Mouse (Mus musculus) subcutaneous adipose tissue, adult 2 months (tissue): ENCODE measurements around the gene Nyx. TPM values are rescaled to one million over a fixed set of nuclear protein-coding genes. Genes with fewer than 3 reads are reported as not detected.

ENCODE experiments used
- polyA plus RNA-seq: library from polyadenylated mRNA; depleted of rRNA; stranded (reverse); fragments of >200 nt; gene quantifications from 2 replicates; pipeline ENCODE4 v1.2.3, GENCODE M21; 2012; ENCODE audit warnings: low replicate concordance; rRNA removed

Gene Nyx
- polyA plus RNA-seq, result 0.13 and 0.21 TPM in 2 replicates

DNA sequence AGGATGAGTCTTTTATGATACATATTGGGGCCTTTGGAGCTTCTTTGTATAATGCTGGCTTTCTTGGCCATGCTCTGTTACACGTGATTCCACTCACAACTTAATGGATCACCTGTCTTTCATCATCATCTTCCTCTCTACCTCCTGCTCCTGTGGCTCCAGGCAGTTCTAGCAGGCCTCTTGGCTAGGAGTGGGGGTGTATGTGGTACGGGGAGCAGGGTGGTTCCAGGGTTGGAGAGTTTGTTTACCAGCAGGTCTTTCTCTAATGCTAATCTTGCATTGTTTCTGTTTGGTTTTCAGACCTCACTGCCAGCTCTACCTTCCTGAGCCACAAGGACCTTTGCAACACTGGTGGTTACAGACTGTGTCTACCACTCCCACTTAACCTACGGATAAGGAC is at the start of gene Nyx:
Gene Nyx, plus strand, starts transcription at position 301 of the 400 bp plus-strand sequence.

Other genes with a start within 250 kb of the Nyx start
- gene Ddx3x, start 185.1 kb upstream of the Nyx start, polyA plus RNA-seq, result 24.6 and 49.3 TPM in 2 replicates
- 1.6 and 1.8 TPM in 2 replicates for gene Gpr34, start 166.0 kb downstream of the Nyx start, polyA plus RNA-seq
- 0.15 TPM in 1 of 2 replicates, not detected in the other for gene Gpr82, start 195.3 kb downstream of the Nyx start, polyA plus RNA-seq